Mouse (Mus musculus): ENCODE data around the gene Ccnt1.
"Not testable (repeated sequence)": the region's sequence is repeated elsewhere in the genome, so short reads cannot be mapped to it uniquely, and the experiment has no call there.

The Ccnt1 gene

DNA sequence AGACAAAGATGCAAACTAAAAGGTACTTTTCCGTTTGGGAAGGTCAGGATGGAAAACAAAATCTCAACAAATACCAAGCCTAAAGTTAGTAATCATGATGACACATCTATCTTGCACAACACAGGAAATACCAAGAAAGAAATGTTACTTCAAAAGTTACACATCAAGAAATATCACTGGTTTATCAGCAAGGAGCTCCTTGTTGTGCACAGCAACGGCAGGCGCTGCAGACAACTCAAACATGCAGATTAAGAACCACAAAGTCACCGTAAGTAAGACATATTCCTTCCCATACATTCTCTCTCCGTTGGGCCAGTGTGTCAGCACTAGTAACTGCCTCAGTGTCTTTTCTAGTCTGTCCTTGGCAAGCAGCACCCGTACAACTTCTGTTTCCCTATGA is 29.7 kb downstream of the Ccnt1 start:
- DNase-seq = no peak

DNA sequence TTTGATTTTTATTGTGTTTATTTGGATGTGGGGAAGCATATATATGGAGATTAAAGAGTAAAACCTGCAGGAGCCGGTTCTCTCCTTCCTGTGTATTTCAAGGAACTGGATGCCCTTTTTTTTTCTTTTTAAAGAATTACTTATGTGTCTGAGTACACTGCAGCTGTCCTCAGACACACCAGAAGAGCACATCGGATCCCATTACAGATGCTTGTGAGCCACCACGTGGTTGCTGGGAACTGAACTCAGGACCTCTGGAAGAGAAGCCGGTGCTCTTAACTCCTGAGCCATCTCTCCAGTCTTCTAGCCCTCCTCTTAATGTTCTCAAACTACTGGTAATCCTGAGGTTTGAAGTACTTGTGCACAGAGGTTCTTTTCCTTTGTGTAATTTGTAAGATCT is 32.8 kb downstream of the Ccnt1 start:
- no peak for DNase-seq

DNA sequence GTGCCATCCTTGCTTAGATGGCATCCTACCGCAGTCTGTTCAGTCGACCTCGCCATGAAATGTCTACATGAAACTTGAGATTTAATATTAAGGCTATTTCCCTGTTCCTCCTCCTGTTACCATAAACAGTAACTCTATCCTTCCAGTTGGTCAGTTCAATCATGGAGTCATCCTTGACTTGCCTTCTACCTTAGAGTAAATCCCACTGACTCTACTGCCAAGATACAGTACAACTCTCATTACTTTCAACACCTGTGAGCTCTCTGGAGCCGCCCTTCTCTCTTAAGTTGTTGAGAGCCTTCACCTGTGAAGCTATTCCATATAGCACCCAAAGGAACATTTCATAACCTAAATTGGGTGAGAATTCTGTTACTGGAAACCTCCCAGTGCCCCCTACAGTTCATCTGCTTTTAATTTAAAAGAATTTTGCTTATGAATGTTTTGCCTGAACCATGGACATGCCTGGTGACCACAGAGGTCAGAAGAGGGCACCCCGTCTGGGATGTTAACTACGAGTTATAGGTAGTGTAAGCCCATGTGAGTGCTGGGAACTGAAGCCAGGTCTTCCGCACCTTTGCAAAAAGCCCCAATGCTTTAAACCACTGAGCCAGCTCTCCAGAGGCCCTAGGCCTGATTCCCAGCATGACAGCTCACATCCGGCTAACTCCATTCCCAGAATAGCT is 33.8 kb downstream of the Ccnt1 start:
- no peak for DNase-seq

DNA sequence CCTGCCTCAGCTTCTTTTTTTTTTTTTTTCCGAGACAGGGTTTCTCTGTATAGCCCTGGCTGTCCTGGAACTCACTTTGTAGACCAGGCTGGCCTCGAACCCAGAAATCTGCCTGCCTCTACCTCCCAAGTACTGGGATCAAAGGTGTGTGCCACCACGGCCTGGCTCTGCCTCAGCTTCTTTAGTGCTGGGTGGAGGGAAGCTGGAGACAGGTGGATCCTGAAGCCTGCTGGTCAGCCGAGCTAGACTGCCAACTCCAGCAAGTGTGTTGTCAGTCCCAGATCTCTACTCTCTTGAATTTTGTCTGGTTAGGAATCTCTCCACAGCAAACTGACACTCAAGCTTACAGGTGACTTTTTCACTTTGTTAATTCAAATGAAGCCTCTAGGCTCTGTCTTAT is 34.8 kb downstream of the Ccnt1 start:
- DNase-seq = no peak

DNA sequence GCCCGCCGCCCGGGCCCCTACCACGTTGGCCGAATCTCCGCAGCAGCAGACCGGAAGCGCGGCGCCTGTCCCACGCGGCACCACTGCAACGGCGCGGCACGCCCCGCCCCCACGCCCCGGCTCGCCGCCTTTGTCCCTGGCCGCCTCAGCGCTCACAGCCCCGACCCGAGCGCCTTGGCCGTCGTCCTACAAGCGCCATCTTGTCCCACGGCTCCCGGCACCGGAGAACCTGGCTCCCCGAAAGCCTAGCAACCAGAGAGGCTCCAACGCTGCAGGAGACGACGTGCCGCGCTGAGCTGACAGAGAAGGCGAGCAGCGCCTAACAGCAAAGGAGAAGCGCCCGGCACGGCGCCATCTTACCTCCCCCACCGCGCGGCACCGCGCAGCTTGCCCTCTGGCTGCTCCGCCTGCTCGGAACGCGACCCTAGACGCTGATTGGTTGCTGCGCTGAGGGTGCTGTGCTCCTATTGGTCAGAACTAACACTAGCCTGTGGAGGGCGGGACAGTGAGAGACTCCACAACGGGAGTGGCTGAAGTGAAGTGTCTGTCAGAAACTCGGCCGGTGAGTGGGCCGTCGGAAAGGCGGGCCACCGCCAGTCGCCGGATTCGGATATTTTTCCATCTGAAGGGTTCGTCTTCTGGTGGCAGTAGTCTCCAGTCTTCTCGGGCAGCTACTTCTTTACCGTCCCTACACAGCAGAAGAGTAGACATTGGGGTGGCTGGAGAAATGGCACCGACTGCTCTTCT is 36.7 kb downstream of the Ccnt1 start, which contains the start of gene Kansl2:
Gene Kansl2, minus strand, starts transcription at position 384 of the 747 bp plus-strand sequence.
- DNase-seq = peak; percentile 98

DNA sequence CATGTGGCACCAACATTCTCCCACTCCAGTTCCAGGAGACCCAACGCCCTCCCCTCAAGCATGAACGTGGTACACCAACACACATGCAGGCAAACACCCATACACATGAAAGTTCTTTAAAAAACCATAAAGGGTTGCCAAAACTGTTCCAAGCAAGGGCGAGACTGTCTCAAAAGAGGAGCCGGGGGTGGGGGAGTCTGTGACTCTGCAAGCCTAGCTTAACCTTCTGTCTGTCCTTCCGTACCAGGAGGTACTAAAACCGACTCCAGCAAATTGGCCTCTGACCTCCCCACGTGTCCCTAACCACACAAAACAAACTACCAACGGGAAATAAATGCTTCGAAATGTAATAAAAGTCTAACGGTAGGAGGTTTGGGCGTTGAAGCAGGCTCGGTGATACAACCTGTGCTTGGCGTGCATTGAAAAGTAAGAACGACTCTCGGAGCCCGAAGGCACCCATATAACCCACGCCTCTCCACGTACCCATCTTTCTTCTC is 37.6 kb downstream of the Ccnt1 start:
- peak; percentile 26 for DNase-seq

DNA sequence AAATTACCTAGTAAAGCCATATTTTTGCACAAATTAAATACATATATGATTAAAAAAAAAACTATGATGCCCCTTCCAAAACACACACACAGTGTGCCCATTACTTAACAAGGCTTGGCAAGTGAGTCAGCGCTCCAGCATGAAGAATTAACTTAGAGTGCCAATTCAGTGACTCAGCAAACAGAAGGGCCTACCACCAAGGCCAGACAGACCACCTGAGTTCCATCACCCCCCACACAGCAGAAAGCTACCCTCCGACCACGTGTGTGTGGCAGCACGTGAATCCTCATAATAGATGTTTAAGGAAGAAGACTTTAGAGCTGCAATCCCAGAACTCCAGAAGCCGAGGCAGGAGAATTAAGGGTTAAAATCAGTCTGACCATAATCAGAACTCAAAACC is 38.4 kb downstream of the Ccnt1 start:
- DNase-seq = no peak

DNA sequence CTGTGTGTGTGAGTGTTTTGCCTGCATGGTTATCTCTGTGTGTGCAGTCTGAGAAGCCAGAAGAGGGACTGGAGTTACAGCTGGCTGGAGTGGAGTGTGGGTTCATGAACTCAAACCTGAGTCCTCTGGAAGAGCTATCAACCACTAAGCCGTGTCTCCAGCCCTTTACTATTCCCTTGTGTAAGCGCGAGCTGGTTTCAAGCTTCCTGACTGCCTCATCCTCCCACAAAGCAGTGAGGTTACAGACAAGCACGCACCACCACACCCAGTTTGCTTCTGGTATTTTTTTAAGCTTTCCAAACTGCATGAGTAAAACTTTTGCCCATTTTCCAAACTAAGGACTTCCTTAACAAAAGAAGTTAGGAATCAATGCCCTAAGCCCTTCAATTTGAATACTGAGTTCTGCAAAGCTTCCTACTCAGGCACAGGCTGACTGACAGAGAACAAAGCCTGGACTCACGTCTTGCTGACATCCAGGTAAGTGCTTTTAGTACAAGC is 42.6 kb downstream of the Ccnt1 start:
- DNase-seq = no peak

DNA sequence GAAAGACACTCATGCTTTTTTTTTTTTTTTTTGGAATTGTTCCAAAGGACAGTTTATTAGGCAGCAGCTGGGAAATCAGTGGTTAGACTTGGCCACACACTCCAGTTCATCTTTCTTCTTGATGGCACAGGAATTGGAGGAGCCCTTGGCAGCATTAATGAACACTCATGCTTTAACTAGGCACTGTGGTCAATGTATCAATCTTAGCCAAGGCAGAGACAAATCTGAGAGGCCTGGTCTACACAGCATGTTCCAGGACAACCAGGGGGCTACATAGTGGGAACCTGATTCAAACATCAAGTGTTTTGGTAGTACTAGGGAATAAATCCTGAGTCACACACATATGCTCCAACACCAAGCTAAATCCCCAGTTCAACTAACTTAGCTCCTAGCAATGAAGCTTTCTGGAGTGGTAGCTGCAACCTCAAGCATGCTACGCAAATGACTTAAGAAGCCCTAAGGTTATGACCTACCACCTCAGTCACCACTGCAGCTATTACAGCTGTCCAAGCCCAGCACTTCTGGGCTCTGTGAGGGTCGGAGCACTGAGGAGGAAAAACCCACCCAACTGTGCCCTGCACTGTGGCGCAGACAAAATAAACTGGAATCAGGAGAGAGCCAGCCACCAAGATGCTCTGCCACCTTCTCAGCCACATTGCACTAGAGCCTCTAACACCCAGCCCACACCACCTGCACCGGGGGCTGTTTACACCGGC is 43.5 kb downstream of the Ccnt1 start:
- DNase-seq = no peak

DNA sequence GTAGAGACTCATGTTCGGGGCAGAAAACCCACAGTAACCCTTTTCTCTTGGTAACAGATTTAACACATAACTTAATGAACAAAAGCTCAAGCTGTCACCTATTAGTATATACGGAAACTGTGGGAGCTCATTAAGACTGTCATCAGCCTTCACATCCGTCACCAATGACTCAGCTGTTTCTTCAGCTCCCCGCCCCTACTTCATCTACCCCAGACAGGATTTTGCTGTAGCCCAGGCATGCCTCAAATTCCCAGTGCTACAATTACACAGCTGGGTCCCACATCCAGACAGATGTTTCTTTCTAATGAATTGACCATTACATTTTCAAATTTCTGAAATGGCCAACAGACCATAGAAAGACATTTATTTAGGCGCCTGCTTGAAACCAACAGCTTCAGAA is 44.7 kb downstream of the Ccnt1 start:
- DNase-seq = no peak

DNA sequence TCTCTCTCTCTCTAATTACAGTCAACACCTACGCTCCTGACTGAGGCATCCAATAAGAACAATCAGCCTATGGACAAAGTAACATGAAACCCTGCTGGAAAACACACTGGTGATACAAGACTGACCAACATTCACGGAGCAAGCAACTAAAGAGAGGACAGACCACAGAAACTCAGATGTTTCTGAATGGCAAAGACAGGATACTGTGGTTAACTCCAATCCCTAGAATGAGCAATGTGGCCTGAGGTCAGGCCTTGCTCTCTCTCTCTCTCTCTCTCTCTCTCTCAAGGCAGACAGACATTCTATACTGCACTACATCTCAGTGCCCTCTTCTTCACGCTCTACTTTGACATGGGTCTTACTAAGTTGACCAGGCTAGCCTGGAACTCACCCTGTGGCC is 49.5 kb downstream of the Ccnt1 start:
- DNase-seq = no peak

DNA sequence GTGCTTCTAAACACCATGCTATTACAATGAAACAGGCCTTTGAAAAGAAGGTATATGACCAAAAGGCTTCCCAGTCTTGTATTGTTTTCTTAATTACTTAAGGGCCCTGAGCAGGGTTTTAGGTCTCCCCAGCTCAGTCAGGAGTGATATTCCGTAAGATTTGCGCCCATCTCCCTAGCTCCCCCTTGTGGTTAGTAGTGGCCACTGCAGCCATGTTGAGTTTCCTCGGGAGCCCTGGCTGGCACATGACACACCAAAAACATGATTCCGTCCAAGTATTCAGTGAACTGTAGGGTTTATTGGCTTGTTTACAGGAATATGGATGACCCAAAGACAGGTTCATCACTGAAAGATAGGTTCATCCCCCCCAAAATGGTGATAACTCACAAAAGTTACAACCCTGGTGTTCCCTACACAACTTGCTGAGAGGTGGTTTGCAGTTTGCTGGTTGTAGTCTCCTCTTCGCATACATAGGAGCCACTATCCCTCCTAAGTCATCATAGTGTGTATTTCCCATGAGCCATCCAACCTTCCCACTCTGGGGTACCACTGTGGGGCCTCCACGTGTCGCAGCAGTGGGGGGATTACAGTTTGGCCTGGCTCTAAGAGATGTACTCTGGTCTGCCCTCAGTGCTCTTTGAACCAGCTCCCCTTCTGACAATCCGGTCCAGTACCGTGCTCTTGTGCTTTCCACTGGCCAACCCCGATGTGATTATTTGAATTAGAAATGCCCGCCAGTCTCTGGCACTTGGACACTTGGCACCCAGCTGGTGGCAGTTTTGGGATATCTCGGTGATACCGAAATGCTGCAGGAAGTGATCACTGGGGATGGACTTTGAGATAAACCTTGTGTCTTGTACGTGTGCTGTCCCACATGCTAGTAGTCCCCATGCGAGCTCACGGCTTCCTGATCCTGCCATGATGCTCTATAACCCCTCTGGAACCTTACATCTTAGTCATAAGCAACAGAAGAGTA is 53.1 kb downstream of the Ccnt1 start:
- DNase-seq = peak; percentile 71

DNA sequence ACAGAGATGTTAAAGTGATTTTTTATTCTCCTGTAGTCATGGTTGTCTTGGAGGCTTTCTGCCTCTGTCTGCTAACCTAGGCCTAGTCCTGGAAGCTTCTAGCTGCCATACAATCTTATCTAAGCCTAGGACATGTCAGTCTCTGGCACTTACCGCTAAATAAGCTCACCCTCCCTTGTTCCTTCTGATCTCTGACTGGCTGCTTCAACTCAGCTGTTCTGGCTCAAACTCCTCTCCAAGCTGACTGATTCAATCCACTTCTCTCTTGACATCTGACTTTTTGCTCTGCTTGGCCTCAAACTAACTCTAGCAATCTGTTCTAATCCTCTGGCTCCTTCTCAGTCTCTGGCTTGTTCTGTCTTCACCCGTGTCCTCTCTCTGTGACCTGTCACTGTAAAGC is 55.9 kb downstream of the Ccnt1 start:
- DNase-seq = not testable (repeated sequence)

DNA sequence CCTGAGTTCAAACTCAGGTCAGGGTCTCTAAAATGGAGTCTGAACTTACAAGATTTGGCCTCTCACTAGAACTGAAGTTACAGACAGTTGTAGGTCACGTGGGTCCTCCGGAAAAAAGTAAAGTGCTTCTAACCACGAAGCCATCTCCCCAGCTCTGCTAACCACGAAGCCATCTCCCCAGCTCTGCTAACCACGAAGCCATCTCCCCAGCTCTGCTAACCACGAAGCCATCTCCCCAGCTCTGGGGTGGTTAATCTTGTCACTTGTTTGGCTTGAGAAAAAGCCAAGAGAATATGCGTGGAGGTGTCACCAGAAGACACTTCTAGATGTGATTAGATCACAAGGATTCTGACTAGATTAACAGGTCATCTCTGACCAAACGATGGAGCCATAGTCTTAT is 56.6 kb downstream of the Ccnt1 start:
- DNase-seq = peak; percentile 73

DNA sequence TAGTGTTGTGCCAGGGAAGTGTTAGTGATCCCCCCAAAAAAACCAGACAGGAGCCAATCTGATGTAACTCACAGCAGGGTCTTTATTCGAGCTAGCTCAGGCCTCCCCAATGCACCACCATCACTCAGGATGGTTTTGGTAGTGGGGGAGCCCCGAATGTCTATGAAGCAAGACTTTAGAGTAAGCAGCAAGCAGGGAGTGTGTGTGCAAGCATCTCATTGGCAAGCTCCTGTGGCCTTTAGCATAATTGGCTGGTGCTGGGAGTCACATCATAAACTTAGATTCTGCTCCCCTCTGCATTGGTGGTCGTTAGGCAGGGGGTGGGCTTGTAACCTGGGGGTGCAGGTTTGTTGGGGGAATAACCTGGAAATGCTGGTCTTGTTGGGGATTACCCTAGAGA is 57.0 kb downstream of the Ccnt1 start:
- not testable (repeated sequence) for DNase-seq

DNA sequence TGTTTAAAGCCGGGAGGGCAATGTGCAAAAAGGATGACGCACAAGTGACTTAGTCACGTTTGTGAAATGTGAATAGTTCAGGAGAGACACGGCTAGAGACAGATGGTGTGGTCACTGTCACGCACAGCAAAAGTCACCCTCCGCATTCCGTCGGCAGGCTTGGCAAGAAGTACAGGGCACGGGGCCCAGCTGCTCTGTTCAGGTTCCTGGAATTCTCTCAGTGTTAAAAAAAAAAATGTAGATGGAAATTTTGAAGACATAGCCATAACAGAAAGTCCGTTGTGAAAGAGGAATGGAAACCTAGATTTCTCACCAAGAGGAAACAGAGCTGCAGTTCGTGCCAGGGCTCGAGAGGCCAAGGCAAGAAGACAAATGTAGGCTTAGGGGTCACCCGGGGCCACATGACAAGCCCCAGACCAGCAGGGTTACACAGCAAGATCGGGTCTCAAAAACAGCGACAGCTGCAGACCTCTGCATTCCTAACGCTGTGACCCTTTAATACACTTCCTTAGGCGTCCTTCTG is 57.9 kb downstream of the Ccnt1 start:
- DNase-seq = no peak

DNA sequence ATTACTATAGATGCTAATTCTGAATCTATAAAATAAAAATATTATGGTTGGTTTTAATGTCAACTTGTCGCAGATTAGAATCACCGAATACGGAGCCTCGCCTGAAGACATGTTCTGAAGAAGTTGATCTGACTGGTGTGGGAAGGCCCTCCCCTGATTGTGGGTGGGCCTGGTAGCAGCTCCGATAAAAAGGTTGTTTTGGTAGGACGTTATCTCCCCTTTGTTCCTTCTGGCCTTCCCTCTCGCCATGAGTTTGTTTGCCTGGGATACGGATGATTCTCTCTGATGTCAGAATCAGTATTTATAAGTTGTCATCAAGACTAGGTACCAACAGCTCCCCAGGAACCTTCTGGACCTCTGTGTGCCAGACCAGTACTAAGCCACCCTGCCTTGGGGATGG is 58.5 kb downstream of the Ccnt1 start:
- DNase-seq = no peak

DNA sequence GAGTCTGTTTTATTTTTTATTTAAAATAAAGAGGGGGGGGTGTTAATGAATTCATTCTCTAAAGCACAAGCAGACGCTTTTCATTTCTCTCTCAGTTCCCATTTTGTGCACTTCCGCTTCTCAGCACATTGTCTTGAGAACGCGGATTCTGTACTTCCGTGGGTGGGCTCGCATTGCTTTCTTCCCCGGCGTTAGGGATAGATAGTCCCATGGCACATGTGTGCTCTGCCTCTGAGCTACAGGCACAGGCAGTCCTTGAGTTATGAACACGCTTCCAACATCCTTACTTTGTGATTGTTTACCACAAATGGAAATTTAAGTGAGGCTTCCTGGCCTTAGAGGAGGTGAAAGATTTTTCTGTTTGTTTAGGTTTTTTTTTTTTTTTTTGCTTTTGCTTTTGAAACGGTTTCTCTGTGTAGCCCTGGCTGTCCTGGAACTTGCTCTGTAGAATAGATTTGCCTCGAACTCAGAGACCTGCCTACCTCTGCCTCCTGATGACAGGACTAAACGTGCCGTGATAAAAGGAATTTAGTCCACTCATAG is 59.3 kb downstream of the Ccnt1 start:
- DNase-seq = peak; percentile 70

DNA sequence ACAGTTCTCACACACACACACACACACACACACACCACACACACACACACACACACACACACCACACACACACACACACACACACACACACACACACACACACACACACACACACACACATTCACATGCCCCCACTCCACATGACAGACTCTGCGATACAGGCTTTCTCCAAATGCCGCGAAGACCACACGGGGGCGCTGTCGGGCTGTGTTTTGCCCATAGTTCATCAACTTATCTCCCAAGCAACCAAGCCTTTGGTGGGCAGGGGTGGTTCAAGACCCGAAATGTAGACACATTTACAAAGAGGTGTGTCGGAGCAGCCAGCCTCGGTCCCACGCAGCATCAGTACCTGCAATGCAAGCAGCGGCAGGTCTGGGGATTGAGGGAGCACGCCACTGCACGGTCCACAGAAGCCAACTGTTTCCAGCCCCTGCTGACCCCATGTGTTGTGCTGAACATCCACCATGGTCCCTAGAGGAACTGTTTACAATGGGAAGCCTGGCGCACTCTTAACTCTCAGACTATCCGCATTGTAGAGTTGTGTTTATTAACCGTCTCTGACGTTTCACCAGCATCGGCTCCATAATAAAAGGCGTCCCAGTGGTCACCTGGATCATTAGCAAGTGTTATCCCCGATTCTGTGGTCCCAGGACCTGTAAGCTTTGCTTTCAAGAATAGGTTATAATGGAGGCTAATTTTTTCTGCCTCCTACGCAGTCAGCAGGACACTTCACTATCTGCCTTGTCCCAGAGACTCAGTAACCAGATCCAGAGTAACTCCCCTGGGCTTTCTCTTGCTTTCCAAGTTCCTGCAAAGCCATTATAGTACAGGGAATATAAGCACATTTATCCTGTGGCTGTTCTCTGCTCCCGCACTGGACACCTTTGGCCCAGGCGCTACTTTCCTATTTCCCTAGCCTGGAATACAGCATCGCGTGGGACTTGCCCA is 60.0 kb downstream of the Ccnt1 start:
- DNase-seq = peak; percentile 90

DNA sequence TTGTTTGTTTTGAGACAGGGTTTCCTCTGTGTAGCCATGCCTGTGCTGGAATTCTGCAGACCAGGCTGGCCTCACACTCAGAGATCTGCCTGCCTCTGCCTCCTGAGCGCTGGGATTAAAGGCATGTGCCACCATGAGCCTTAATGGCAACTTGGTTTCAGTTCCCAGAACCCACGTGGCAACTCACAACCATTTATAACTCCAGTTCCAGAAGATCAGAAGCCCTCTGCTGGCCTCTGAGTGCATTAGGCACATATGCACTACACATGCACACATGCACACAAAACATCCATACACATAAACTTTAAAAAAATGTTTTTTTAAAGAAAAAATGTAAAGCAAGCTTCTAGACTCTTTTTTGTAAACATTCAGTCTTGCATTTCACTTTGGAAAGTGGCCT is 61.3 kb downstream of the Ccnt1 start:
- DNase-seq = no peak

DNA sequence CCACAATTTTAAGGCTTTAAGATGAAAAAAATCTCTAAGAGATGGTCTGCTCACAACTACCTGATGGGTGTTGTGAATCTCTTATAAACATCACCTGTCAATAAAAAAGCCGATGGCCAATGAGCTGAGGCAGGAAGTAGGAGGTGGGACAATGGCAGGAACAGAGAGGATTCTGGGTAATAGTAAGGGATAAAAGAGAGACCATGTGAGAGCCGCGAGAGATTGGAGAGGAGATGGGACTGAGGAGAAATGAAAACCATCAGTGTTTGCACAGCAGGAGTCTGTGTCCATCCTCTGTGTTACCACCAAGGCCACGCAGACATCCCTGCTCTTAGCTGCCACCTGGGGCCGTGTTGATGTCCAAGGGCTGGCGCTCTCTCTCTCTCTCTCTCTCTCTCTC is 63.4 kb downstream of the Ccnt1 start:
- DNase-seq = no peak
